Mouse (Mus musculus) Muller cell, postnatal 12 days (primary cell): Measurements from ENCODE around the gene Muc13.

Experiments used
- DNase-seq: peaks from one replicate; pipeline ENCODE4 v3.0.0-alpha.2; 2015; ENCODE audit errors: inconsistent ontology term

Muc13 gene

GRCm38 (mm10) chr16:33863208-33863751 is 69.4 kb downstream of the Muc13 start:
- no peak for DNase-seq
